Mouse (Mus musculus): Measurements from ENCODE around the gene Ankrd6. TPM values are rescaled to one million over a fixed set of nuclear protein-coding genes. Genes with fewer than 3 reads are reported as not detected.

Ankrd6 gene
- total and polyA plus RNA-seq, 2 experiments from 2014 or later, result 2.3 to 20.0 TPM

DNA sequence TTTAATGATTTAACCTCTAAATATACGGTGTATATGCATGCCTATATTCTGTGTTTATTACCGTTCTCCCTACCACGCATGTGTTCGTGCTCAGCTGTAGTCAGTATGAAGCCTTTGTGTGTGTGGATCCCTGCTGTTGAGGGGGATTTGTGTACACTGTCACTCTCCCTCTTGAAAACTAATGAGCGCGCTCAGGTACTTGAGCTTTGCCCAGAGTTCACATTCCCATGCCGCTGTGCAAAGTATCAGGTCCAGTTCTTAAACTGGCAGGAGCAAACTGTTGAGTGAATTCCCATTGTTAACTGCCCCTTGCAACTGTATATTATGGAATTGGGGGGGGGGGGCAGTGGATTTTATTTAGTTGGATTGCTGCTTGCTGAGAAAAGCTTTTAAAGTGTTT lies 183.2 kb downstream of the Ankrd6 start:
- Histone ChIP-seq H3K27me3 (ENCODE audit: control insufficient read depth, insufficient read depth, low read length) (no peaks in the 10 kb centered on the region), H3K9me3 (replicated peaks; ENCODE audit: control insufficient read depth, low read length) (no peaks in the 10 kb centered on the region), H3K9ac (replicated peaks; ENCODE audit: low read depth, low read length) (no peak overlapping the region), H3K4me3 (ENCODE audit: low read depth, low read length) (no peak overlapping the region), H3K27ac (ENCODE audit: low read depth) (no peak overlapping the region), H3K4me1 (ENCODE audit: control insufficient read depth, insufficient read depth) (no peaks in the 10 kb centered on the region), H3K36me3 (replicated peaks; ENCODE audit: control insufficient read depth, insufficient read depth, low read length) (peaks cover 62% of the 10 kb centered on the region), H3K4me2 (ENCODE audit: low read depth, low read length) (no peak overlapping the region)
- DNase-seq (ENCODE audit: low spot score) (no peak), ATAC-seq (ENCODE audit: insufficient read depth, low read depth) (no peak)
- no peak for TF ChIP-seq CTCF (IDR thresholded peaks at IDR 0.05; ENCODE audit: low read depth)
- TF ChIP-seq EP300 (IDR thresholded peaks at IDR 0.05; ENCODE audit: low read depth), result no peak
- 94% methylated on average over 7 of the region's 7 CpGs for WGBS

DNA sequence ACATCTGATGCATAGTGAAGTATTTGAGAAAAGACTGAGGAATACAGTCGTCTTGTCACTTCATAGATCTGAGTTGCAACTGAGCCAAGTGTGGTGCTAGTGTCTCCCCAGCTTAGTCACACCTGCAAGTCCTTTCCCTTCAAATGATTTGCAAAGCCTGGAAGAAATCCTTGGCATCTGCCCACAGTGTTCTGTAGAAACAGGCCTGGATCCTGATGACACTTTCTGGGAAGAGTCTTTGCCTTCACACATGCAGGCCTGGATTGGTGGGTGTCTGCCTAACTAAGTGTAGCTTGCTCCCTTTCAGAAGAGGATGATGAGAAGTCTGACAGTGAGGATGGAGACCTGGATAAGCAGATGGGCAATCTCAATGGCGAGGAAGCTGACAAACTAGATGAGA lies 193.2 kb downstream of the Ankrd6 start:
- H3K36me3 ChIP-seq (replicated peaks; ENCODE audit: control insufficient read depth, insufficient read depth, low read length), result peaks cover 71% of the 10 kb centered on the region
- DNase-seq (ENCODE audit: low spot score), result no peak
- 79% methylated on average over 2 of the region's 2 CpGs for WGBS
- H3K9me3 ChIP-seq (replicated peaks; ENCODE audit: control insufficient read depth, low read length), result no peaks in the 10 kb centered on the region
- H3K4me3 ChIP-seq (ENCODE audit: low read depth, low read length), result no peak overlapping the region
- H3K9ac ChIP-seq (replicated peaks; ENCODE audit: low read depth, low read length), result no peak overlapping the region
- H3K27me3 ChIP-seq (ENCODE audit: control insufficient read depth, insufficient read depth, low read length), result no peaks in the 10 kb centered on the region
- TF ChIP-seq CTCF (IDR thresholded peaks at IDR 0.05; ENCODE audit: low read depth) (no peak), EP300 (IDR thresholded peaks at IDR 0.05; ENCODE audit: low read depth) (no peak)
- no peak overlapping the region for H3K4me2 ChIP-seq (ENCODE audit: low read depth, low read length)
- no peak for ATAC-seq (ENCODE audit: insufficient read depth, low read depth)
- H3K27ac ChIP-seq (ENCODE audit: low read depth), result no peak overlapping the region
- H3K4me1 ChIP-seq (ENCODE audit: control insufficient read depth, insufficient read depth), result no peaks in the 10 kb centered on the region

Other genes starting within 250 kb of the Ankrd6 start
- 8.7 and 70.8 TPM in 2 replicates for gene Lyrm2, start 150.6 kb downstream of the Ankrd6 start, total RNA-seq (2014; rRNA removed; ENCODE audit: low replicate concordance)
- 146 and 154 TPM in 2 replicates for gene Lyrm2, start 150.6 kb downstream of the Ankrd6 start, polyA plus RNA-seq (2015; fragmentation: Nextera tagmentation; extraction: Ambion mirVana)
- 61.3 and 75.3 TPM in 2 replicates for gene Rragd, start 32.2 kb upstream of the Ankrd6 start, total RNA-seq (2014; rRNA removed; ENCODE audit: low replicate concordance)
- gene Rragd, start 32.2 kb upstream of the Ankrd6 start, polyA plus RNA-seq (2015; fragmentation: Nextera tagmentation; extraction: Ambion mirVana), result 35.4 and 41.1 TPM in 2 replicates
- gene Ube2j1, start 80.6 kb upstream of the Ankrd6 start, total RNA-seq (2014; rRNA removed; ENCODE audit: low replicate concordance), result 31.2 and 33.4 TPM in 2 replicates
- 29.9 and 30.9 TPM in 2 replicates for gene Ube2j1, start 80.6 kb upstream of the Ankrd6 start, polyA plus RNA-seq (2015; fragmentation: Nextera tagmentation; extraction: Ambion mirVana)
- gene Gabrr2, start 112.2 kb upstream of the Ankrd6 start, total RNA-seq (2014; rRNA removed; ENCODE audit: low replicate concordance), result not detected in 2 replicates
- gene Gabrr2, start 112.2 kb upstream of the Ankrd6 start, polyA plus RNA-seq (2015; fragmentation: Nextera tagmentation; extraction: Ambion mirVana), result 0.26 TPM in 1 of 2 replicates, not detected in the other
- not detected in 2 replicates for gene Gabrr1, start 181.7 kb upstream of the Ankrd6 start, total RNA-seq (2014; rRNA removed; ENCODE audit: low replicate concordance)
- gene Gabrr1, start 181.7 kb upstream of the Ankrd6 start, polyA plus RNA-seq (2015; fragmentation: Nextera tagmentation; extraction: Ambion mirVana), result not detected in 2 replicates
- 10.3 and 11.1 TPM in 2 replicates for gene Pm20d2, start 238.9 kb upstream of the Ankrd6 start, total RNA-seq (2014; rRNA removed; ENCODE audit: low replicate concordance)
- gene Pm20d2, start 238.9 kb upstream of the Ankrd6 start, polyA plus RNA-seq (2015; fragmentation: Nextera tagmentation; extraction: Ambion mirVana), result 2.8 and 4.4 TPM in 2 replicates

All from heart, postnatal 0 days (tissue).